Mouse (Mus musculus): ENCODE measurements around the gene Lbh. TPM values are rescaled to one million over a fixed set of nuclear protein-coding genes. Genes with fewer than 3 reads are reported as not detected.

The Lbh gene
- polyA plus RNA-seq (2012; rRNA removed) = 42.9 and 49.5 TPM in 2 replicates

DNA sequence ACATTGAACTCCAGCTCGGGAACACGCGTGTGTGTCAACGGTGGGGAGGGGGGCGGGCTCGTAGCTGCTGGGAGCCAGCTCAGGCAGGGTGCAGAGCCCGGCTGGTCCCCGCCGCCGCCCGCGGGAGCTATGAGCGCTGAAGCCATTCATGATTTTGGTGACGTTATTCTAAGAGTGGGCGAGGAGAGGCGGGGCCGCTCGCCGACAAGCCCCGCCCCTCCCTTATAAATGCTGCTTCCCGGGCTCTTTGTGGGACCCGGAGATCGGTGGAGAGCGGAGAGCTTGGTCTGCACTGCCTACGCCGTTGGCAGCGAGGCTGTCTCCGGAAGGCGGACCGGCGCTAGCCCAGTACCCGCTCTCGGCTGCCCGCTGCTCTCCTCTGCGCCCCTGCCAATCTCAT lies at the start of gene Lbh:
Gene Lbh (plus strand): TSS at position 253 of the 400 bp plus-strand sequence.
- peak; percentile 94 for DNase-seq (ENCODE audit: low spot score)

DNA sequence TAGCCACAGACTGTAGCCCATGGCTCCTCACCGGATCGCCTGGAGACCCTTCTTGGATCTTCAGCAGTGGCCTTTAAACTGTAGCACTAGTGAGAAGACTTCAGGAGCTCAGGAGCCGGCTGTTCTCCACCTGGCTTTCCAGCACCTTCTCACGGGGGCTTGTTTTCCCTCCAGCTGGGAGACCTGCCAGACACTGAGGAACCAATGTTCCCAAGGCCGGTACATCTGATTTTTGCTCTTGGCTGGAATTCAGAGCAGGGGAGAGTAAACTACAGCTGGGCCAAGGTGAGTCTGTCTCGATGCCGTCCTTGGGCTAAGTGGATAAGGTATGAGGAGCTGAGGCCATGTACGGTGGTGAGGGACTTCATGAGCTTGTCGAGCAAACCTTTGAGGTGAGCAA lies 39.1 kb upstream of the Lbh start:
- DNase-seq (ENCODE audit: low spot score) = no peak

DNA sequence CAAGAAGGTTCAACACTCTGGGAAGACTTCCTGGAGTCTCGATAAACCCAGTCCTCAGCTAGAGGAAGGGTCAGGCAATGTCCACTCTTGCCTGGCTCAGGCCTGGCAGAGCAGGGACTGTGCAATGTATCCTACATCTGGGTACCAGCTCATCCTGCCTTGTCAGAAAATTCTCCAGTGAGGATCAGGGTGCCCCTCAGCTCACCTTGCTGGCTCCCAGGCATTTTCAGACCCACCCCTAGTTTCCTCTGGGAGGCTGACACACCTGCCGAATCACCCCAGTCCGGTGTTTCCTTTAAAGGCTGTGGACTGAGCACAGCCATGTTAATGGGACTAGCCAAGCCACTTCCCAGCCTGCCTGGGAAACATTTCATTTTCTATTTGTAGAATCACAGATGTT lies 37.9 kb upstream of the Lbh start:
- DNase-seq (ENCODE audit: low spot score) = no peak

DNA sequence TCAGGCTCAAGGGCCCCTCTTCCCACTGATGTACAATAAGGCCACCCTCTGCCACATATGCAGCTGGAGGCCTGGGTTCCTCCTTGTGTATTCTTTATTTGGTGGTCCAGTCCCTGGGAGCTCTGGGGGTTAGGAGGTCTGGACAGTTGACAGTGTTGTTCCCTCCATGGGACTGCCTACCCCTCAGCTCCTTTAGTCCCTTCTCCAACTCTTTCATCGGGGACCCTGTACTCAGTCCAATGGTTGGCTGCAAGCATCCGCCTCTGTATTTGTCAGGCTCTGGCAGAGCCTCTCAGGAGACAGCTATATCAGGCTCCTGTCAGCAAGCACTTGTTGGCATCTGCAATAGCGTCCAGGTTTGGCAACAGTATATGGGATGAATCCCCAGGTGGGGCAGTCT lies 37.1 kb upstream of the Lbh start:
- no peak for DNase-seq (ENCODE audit: low spot score)

DNA sequence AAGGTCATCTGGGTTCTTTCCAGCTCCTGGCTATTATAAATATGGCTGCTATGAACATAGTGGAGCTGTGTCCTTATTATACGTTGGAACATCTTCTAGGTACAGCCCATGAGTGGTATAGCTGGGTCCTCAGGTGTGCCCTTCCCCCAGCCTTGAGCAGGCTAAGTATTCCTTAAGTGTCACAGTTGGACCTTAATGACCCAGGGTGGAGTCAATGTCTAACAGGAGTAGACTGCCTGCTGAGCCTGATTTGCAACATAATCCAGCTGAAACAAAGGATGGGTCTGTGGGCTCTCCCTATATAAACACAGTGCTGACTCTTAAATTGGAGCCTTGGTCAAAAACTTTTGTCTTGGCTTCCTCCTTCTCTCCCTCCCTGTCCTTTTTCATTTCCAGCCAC lies 36.3 kb upstream of the Lbh start:
- no peak for DNase-seq (ENCODE audit: low spot score)

DNA sequence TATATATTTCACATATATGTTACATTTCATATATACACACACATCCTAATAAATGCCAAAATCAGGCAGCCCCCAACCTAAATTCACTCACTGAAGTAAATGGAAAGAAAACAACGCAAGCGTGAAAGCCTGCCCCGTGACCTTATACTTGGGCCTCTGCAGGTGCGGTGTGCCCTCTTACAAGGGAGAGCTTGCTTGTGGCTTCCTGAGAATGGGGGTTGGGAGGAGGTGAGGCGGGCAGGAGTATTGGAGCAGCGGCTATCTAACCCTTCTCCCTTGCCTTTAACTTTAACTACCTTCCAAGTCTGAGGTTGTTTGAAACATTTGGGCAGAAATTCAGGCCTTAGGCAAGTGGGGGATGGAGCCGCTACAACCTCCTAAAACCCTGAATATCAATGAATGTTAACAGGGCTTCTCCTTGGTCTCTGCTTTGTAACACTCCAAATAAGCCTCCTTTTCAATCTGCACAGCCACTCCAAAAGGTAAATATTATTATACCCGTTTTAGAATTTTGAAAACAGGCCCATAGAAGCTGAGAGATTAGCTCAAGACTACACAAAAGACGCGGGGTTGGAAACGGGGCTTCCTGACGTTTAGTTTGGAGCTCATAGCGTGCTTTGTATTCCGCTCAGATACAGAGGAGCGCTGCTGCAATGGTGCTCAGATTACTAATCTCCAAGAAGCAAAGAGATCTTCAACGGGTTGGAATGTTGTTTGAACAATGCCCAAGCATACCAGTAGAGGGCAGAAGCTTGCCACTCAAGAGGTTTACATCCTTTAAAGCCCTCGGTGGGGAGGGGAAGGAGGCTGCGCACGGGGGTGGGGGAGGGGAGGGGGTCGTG lies 28.3 kb upstream of the Lbh start:
- DNase-seq (ENCODE audit: low spot score) = no peak

DNA sequence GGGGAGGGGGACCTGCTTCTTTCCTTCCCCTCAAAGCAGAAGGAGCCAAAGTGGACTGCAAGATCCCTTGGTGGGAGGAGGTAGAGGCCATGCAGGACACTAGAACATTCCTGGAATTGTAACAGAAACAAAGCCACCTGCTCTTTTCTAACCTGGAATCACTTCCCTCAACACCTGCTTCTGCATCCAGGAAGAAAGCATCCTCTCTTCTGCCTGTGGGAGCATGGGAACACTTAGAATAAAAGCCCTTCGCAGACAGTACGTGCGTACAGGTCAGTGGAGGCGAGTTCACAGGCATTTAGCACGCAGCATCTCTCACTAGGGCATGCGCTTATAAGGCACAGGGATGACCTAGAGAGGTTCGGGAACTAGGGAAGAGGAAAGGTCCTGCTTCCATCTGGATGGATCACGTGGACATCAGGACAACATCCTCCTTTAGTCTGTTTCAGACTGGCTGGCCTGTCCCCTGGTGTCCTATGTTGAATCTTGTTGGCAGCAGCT lies 27.7 kb upstream of the Lbh start:
- no peak for DNase-seq (ENCODE audit: low spot score)

DNA sequence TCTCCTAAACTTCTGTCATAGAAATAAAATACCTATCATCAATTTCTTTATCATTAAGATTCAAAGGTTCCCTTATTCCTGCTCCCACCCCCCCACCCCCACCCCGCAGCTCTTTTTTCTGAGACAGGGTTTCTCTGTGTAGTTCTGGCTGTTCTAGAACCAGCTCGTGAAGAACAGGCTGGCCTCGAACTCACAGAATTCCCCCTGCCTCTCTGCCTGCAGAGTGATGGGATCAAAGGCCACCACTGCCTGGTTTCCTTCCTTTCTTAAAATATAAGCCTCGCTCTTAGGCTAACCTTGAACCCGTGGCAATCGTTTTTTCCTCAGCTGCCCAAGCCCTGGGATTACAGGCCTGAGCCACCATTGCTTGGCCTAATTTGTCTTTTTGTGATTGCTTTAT lies 26.5 kb upstream of the Lbh start:
- no peak for DNase-seq (ENCODE audit: low spot score)

DNA sequence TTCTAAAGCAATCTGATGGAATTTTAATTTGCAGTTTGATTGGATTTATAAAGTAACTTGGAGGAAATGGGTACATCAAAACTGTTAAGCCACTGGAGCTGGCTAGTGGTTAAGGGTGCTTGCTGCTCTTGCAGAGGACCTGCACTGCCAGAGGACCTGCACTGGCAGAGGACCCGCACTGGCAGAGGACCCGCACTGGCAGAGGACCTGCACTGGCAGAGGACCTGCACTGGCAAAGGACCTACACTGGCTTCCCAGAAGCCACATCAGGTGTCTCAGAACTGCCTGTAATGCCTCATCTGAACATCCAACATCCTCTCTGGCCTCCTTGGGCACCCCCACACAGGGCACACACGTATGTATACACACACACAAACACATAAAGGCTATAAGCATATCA lies 22.6 kb upstream of the Lbh start:
- DNase-seq (ENCODE audit: low spot score) = no peak

DNA sequence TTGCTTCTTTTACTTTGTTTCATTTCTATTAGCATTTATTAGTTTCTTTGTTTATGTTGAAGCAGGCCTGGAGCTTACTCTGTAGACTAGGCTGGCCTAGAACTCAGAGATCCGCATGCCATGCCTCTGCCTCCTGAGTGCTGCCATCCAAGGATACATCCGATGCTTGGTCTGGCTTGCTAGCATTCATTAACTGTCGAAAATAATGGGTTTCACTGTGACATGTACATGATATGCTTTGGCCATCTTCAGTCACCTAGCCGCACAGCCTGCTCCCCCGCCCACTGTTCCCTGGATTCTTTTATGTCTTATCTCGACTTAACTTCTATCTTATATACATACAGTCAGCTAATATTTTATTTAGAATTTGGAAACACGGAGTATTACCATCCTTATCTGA lies 21.0 kb upstream of the Lbh start:
- no peak for DNase-seq (ENCODE audit: low spot score)

DNA sequence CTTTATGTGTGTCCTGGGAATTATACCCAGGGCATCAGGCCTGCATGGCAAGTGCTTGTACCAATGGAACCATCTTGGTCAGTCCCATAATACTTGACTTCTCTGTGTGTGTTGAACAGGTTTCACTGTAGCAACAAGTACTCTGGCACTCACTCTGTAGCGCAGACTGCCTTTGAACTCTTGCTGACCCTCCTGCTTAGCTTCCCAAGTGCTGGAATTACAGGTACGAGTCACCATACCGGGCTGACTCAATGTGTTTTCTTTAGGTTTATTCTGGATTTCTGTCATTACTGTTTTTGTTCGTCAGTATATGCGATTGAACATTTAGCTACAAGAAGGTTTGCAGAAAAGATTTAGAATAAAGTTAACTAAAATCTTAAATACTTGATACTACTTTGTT lies 20.1 kb upstream of the Lbh start:
- DNase-seq (ENCODE audit: low spot score) = no peak

DNA sequence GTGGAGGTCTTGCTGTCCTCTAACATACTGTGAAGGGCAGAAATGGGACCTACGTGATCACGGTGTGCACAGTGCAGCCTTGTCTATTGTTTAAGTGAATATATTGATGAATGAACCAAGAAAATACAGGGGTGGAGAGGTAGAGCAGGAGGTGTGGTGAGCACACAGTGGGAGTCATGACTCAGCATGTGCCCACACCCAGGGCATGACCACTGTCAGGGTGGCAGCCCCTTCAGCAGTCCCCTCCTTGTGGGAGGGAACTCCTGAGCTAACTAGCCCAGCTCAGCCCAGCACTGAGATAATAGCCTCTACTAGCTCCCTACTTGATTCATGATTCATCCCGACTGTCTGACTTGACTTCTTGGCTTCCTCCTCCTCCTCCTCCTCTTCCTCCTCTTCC lies 19.3 kb upstream of the Lbh start:
- no peak for DNase-seq (ENCODE audit: low spot score)

DNA sequence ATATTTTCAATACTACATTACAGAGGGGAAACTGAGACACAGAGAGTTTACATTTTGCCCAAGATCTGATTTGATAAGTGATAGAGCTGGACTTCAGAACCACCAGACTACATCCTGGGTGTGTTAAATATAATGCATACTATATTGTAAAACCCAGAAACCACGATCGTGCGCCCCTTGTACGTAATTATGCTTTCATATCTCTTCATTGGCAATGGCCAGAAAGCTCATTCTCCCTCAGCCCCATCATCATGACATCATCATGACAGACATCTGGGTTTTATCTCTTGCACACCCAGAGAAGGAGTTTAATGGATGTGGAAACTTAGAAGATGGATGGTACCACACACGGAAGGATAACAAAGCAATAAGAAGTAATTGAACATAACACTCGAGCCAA lies 17.1 kb upstream of the Lbh start:
- no peak for DNase-seq (ENCODE audit: low spot score)

DNA sequence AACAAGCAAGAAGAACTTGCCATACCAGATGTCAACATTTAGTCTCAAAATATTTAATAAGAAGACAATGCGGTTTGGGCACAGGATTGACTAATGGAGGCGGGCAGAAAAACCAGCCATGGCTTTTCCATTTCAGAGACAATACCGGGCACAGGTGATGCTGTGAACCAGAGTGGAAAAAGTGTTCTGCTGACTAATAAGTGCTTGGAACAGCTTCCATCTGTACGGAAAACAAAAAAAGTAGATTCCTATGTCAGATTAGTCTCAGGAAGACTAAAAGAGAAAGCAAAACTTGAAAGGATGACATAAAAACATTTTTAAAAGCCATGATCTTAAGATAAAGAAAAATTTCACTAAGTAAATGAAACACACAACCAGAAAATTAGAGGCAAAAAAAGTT lies 16.4 kb upstream of the Lbh start:
- DNase-seq (ENCODE audit: low spot score) = no peak

DNA sequence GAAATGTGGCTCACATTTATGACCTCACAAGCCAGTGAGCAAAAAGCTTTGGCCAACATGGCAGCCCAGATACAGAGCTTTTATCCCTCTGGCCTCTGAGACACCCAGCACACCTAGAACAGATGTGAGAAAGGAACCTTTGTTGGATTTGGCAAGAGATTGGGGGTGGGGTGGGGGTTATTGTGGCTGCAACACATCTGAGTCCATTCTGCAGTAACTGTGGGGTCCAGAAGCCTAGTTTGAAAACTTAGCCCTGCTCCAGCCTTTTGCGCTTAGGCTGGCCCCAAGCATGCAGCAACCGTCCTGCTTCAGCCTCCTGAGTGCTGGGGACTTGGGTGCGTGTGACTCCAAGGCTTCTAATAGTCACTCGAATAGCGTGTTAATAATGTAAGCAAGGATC lies 14.8 kb upstream of the Lbh start:
- DNase-seq (ENCODE audit: low spot score) = no peak

DNA sequence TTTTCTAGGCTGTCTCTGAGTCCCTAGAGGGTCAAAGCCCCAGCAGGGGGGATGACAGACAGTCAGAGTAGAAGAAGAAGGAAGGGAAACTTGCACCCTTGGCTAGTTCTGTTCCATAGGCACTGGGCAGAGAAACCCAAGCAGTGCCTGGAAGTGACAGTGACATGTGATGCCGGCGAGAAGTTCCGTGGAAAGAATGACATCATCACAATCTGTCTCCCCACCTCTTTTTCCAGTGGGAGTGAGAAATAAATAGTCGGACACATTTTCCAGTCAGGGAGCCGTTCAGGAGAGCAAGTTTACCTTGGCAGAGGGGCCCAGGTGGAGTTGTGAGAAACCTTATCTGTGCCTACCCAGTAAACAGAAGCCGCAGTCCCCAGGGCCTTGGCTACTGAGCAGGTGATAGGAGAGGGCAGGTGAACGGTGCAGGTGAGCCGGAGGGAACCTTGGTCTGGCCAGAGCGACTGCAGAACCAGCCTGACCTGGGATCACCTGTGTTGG lies 14.1 kb upstream of the Lbh start:
- no peak for DNase-seq (ENCODE audit: low spot score)

DNA sequence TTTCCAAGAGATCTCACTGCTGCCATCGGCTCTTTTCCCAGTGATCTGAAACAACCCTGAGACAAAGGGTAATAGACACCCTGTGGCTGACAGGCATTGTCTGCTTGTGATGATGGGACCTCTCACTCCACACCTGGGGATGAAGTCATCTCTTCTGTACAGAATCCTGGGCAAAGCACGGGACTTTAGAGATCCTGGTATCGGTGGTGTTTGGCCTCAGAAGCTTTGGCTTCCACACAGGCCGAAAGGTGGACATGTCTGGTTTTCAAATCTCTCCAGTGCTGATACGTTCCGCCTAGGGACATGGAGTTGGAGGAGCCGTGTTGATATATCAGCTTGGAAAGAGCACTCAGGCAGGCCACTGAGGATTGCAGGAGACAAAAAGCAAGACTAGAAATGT lies 13.2 kb upstream of the Lbh start:
- DNase-seq (ENCODE audit: low spot score) = no peak

DNA sequence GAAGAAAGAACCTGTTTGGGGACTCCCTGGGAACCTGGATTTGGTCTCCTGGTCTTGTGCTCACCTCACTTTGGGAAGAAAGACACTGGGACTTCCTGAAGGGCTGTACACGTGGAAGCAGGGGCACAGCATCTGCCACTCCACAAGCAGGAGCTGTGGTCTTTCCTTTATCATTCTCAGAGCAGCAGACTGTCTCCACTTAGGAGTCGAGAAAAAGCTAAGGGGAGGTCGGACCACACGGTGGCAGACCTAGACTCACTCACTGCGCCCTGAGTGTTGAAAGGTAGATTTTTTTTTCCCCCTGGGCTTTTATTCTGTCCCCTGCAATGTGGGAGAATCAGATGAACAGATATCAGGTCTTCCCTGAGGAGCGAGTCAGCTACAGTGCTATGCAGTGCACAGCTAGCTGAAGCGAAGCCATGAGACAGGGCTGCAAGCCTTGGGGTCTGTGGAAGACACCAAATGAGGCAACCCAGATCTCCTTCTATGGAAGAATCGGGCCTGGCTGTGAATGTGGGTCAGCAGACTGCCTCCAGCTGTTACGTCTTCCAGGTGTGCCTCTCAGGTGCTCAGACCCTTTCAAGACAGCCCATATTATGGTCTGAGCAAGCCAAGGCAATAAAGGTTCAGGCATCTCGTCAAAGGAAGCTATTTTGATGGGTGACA lies 11.7 kb upstream of the Lbh start:
- no peak for DNase-seq (ENCODE audit: low spot score)

DNA sequence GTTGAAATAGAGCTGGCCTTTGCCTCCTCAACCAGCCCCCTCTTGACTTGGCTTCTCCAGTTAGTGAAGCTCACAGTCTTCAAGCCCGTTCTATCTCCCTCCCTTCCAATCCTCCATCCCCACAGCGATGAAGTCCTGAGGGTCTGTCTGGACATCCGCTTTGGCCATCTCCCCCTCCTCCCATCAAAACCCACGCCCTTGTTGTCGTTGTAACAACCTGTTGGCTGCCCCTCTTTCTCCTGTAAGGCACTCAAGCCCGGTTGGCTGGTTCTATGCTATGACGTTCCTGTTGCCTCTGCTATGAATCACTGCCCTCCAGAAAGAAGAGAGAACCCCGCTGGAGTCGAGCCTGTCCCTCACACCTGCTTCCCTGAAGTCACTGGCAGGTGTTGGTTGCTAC lies 10.9 kb upstream of the Lbh start:
- no peak for DNase-seq (ENCODE audit: low spot score)

DNA sequence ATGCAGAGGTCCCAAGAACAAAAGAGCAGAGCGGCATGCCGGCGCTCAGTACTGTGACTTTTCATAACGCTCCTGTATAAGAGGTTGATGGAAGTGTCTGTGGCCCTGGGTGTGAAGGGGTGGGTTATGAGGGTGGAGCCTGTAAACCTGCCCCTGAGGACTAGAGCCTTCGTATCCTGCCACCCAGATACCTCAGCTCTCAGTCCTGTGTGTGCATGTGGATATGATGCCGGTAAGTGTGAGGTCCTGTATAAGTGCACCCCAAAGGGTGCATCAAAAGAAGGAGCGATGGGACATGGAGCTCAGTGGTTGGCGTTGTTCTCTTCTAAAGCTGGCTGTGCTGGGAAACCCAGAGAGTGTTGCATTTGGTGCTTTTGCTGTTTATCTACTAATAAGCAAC lies 10.3 kb upstream of the Lbh start:
- DNase-seq (ENCODE audit: low spot score) = no peak

DNA sequence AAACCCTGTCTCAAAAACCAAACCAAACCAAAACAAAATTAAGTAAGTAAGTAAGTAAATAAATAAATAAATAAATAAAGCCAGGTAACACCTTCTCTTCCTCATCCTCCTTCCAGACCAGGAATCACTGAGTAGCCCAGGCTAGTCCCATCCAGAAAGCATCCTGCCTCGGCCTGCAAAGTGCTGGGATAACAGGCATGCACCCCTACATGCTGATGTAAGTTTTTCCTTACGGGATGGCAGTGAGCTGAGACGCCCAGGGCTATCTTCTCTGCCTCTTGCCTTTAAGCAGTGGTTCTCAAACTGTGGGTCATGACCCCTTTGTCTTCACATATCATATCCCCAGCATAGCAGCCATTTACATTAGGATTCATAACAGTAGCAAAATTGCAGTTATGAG lies 9.5 kb upstream of the Lbh start:
- no peak for DNase-seq (ENCODE audit: low spot score)

DNA sequence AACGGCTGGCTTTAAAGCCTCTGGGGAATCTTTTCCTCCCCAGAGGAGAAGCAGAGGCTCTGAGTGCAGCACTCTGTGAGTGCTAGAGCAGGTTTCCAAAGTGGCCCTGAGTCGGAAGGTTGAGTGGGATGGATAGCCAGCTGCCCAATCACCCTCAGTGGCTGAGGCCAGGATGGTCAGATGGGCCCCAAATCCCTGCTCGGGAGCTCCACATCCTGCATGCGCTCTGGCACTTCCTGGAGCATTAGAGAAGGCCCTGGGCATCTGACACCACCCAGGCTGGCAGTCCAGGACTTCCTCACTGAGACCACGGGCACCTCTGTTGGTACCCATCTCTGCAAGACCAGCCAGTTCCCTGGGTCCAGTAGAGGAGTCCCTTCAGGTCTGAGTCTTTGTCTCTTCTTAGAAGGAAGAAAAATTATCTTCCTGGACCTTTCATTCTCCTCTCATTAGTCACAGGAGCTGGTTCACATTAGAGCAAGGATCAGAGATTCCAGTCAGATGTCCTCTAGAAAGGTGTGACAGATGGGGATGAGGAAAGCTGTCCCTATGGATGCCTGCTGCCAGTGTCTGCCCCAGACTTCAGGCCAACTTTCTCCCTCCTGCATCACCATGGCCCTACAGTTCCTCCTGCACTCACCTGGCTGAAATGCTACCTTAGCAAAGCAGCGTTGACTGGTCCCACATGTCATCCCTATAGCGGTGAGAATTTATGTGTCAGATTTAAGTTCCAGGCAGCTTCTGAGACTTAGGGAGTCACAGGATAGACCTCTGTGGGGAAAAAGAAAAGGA lies 8.8 kb upstream of the Lbh start:
- DNase-seq (ENCODE audit: low spot score) = no peak

Measured in urinary bladder, adult 2 months (tissue).